Mouse (Mus musculus): ENCODE measurements around the gene Htr7. TPM values are rescaled to one million over a fixed set of nuclear protein-coding genes. Genes with fewer than 3 reads are reported as not detected.
A peak's percentile ranks its signal among the peaks of the same experiment; 100 is the strongest.

Htr7 gene
- total RNA-seq (2021) = 10 to 100 TPM; 13.5 to 15.6 TPM
- long read RNA-seq, partial matches to known transcripts = 0 of 2 reads
- long read RNA-seq, other reads (novel, unspliced or antisense) = 2 of 2 reads

DNA sequence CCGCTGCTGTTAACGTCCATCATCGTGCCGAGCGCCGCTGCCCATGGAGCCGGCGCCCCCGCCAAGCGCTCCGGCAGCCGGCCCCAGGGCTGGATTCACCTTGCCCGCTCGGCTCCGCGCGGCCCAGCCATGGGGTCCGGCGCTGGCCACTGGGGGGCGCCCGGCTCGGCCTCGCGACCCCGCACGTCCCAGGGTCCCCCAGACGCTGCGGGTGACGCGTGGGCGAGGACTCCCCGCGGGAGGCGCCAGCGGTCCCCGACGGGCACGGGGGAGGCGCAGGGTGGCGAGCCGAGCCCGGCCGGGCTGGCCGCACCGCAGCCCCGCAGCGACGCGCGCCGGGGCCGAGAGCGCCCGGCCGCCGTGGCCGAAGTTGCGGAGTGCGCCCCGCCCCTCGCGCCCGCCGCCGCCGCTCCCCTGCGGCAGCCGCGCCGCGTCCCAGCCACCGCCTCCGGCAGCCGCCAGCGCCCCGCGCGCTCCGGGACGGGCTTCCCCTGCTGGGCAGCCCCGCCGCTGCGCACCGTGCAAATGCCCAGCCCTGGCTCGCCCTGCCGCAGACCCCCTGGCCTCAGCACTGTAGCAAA, at the start of gene Htr7:
Htr7 (minus strand) TSS at position 277 of the 581 bp plus-strand sequence.
- peak; percentile 22 to 56 for DNase-seq (ENCODE audit: low spot score in 2 of 2)

- no peak for DNase-seq (ENCODE audit: low spot score in 2 of 2)
Observed at GRCm38 (mm10) chr19:36103909-36104308, 46.6 kb upstream of the Htr7 start.

DNA sequence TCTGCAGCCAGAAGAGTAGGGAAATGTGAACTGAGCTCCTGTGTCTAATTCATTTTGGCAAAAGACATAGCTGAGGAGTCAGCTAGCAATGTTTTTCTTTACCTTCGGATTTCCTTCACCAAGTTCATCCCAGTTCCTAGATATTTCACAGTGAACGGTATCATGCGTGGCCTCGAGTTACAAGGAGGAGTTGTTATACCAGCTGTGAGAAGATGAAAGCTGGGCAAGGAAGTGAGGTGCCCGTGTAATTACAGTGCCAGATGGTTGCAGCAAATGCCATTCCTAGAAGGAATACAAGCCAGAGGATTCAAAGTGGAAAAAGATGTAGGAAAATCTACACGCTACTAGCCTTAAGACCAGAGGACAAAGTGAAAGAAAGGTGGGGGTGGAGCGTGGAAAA, 41.6 kb upstream of the Htr7 start:
- DNase-seq (ENCODE audit: low spot score in 2 of 2) = no peak

DNA sequence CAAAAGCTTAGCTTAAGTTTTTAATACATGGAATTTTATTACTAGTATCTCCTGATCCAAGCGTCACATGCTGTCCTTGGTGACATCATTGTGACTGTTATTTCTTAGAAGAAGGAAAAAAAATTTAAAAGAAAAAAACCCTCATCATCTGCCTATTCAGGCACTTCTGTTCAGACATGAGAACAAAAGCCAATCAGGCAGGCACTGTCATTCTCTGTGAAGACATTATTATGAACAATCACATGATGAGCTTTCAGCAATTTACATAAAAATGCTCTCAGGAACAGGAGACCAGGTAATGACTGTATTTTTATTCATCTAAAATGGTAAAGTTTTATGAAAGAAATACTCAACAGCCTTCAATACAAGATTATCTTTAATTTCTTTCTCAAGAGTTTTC, 41.0 kb upstream of the Htr7 start:
- no peak for DNase-seq (ENCODE audit: low spot score in 2 of 2)

DNA sequence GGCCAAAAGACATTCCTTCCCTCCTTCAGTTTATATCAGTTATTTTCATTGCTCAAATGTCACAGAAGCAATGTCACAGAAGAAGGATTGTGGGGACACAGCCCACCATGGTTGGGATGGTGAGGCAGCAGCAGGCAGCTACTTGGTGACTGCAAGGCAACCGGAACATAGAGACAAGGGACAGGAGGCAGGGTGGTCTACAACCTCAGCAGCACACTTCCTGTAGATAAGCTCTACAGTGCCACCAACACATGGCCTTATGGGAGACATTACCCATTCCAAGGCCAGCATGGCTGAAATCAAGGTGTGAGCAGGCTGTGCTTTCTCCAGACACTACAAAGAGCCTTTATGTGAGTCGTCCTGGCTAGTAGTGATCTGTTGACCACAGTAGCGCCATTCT, 39.9 kb upstream of the Htr7 start:
- no peak for DNase-seq (ENCODE audit: low spot score in 2 of 2)

DNA sequence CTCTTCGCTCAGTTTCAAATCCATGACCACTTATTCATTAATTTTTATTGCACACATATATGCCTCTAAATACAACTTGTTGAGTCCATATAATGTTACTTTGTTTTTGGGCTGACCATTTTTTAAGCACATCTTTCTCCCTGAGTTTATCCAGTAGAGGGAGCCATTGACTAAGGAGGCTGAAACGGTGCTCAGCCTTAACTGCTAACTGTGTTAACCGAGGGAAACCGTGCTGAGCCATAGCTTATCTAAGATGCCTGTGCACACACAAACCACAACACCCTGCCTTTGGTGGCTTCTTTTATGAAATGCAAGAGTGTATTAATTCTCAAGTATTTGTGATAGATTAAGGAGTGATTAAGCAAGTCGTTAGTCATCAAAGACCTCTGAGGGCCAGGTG, 33.5 kb upstream of the Htr7 start:
- no peak for DNase-seq (ENCODE audit: low spot score in 2 of 2)

- DNase-seq (ENCODE audit: low spot score in 2 of 2) = peak; percentile 75 to 84
Observed at GRCm38 (mm10) chr19:36083262-36084225, 26.2 kb upstream of the Htr7 start, which contains the start of gene Rpp30. Gene Rpp30 (plus strand): TSS chr19:36083716.

- DNase-seq (ENCODE audit: low spot score in 2 of 2) = peak; percentile 15 to 50
Observed at GRCm38 (mm10) chr19:36082606-36083261, 25.4 kb upstream of the Htr7 start.

- no peak for DNase-seq (ENCODE audit: low spot score in 2 of 2)
Observed at GRCm38 (mm10) chr19:36062801-36063529, 5.7 kb upstream of the Htr7 start.

- peak; percentile 8 to 14 for DNase-seq (ENCODE audit: low spot score in 2 of 2)
Observed at GRCm38 (mm10) chr19:36056502-36057221, 645 bp downstream of the Htr7 start.

DNA sequence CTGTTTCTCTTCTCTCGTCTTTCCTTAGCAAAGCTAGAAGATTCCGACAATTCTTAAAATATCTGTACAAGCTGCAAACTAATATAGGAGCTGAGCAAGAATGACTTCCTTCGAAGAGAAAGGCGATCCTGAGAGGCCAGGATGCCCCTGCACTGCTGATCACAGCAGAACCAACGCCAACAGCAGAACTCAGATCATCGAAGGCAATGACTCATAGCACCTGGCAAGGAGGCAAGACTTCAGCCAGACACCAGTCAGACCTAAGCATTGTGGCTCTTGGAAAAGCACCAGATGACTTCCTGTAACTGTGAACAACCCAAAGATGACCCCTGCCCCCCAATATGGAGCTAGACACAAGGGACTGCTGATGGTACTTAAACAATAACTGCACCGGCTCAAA, 11.3 kb downstream of the Htr7 start:
- DNase-seq (ENCODE audit: low spot score in 2 of 2) = no peak

- DNase-seq (ENCODE audit: low spot score in 2 of 2) = no peak
Observed at GRCm38 (mm10) chr19:36014836-36015235, 42.5 kb downstream of the Htr7 start.

DNA sequence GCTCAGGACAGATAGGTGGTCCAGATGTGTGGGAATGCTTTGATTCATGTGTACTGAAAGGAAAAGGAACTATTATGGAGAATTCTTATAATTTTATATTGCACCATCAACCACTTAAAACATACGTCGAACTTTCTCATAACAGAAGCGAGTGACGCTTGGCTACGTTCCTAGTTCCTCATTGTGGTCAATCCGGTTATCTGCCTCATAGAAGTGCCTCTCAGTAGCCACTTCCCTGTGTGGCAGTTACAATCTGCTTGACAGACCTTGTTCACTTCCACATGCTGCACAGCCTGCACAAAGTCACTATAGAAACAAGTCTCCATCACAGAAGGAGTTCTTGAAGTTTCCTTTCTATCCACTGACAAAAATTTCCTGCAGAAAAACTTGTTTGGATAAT, 51.0 kb downstream of the Htr7 start:
- DNase-seq (ENCODE audit: low spot score in 2 of 2) = no peak

DNA sequence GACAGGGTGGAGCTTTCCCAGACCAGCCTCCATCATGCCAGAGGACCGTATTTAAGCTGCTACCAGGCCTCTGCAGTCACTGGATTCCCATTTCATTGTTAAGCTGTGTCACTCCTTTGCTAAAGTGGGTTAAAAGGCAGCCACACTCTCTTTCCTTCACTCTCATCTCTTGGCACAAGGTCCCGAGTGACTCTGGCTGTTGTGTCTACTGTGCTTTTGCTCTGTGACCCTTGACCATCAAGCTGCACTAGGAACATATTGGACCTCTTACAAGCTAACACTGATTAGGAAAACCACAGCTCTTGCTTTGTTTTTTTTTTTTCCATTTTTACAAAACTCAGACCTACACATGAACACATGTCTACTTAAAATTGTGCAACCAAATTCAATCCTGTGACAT, 52.3 kb downstream of the Htr7 start:
- DNase-seq (ENCODE audit: low spot score in 2 of 2) = no peak

GRCm38 (mm10) chr19:36002476-36003445, 54.5 kb downstream of the Htr7 start:
- DNase-seq (ENCODE audit: low spot score in 2 of 2) = peak in 1 of 2 experiments; percentile 13

- DNase-seq (ENCODE audit: low spot score in 2 of 2) = no peak
Observed at GRCm38 (mm10) chr19:36001512-36001911, 55.8 kb downstream of the Htr7 start.

GRCm38 (mm10) chr19:36000955-36001354, 56.4 kb downstream of the Htr7 start:
- no peak for DNase-seq (ENCODE audit: low spot score in 2 of 2)

GRCm38 (mm10) chr19:35997384-35997783, 59.9 kb downstream of the Htr7 start:
- no peak for DNase-seq (ENCODE audit: low spot score in 2 of 2)

- no peak for DNase-seq (ENCODE audit: low spot score in 2 of 2)
Observed at GRCm38 (mm10) chr19:35987461-35987860, 69.8 kb downstream of the Htr7 start.
